Comparison of ENCODE assay signal across 11 mouse cellular contexts in genomic region chr14:40948522-40948921, GRCm38 (mm10). TPM values are rescaled to one million over a fixed set of nuclear protein-coding genes. Genes with fewer than 3 reads are reported as not detected.
DNase-seq lines count a peak whose midpoint lies in the region; ATAC-seq and TF ChIP-seq lines count a peak whose summit lies in the region.
"Had no signal": no experiment of that assay in that cellular context is flagged by ENCODE, and none has a peak within 500 bp of the region (broad histone marks: within the 10 kb centered on the region; RNA-seq: fewer than 3 reads in every experiment).

No protein-coding gene starts in this region.

- H3K4me2 ChIP-seq in hindbrain, embryonic 12.5 days (replicated peaks) = no peak overlapping the region
- H3K4me2 ChIP-seq in hindbrain, embryonic 16.5 days (ENCODE audit: low read length) = no peak overlapping the region
- no peak overlapping the region for H3K4me2 ChIP-seq in stomach, postnatal 0 days (replicated peaks; ENCODE audit: low read depth)

- no peak for TF ChIP-seq EP300 in stomach, postnatal 0 days (optimal IDR thresholded peaks at IDR 0.05)

- DNase-seq in hindbrain, embryonic 10.5 days (ENCODE audit: low spot score) = no peak
- no peak for DNase-seq in thymus, adult 2 months
- no peak for DNase-seq in thymus, postnatal 4 days
- DNase-seq in stomach, postnatal 0 days (ENCODE audit: low spot score) = no peak
- DNase-seq in MN1 (ENCODE audit: low spot score) = no peak
- DNase-seq in cerebellum, postnatal 25 days = no peak
- DNase-seq: cerebellum, adult 8-10 months; thymus, postnatal 36 days had no signal

- H3K27ac ChIP-seq in hindbrain, embryonic 10.5 days = peak overlapping the region; percentile 76
- no peak overlapping the region for H3K27ac ChIP-seq in hindbrain, embryonic 12.5 days
- H3K27ac ChIP-seq in thymus, adult 2 months (ENCODE audit: control insufficient read depth, insufficient read depth, low read length) = peak overlapping the region; percentile 96
- H3K27ac ChIP-seq in hindbrain, embryonic 16.5 days (ENCODE audit: low read depth, low read length) = peak overlapping the region; percentile 16; the same call in 1 of the 2 replicates
- H3K27ac ChIP-seq in stomach, postnatal 0 days (replicated peaks) = peak overlapping the region; percentile 84

- WGBS in hindbrain, embryonic 10.5 days = 93% methylated on average over 5 of the region's 5 CpGs
- 93% methylated on average over 5 of the region's 5 CpGs for WGBS in hindbrain, embryonic 12.5 days
- 87% methylated on average over 5 of the region's 5 CpGs for WGBS in thymus, adult 2 months
- WGBS in hindbrain, embryonic 16.5 days = 82% methylated on average over 5 of the region's 5 CpGs
- 68% methylated on average over 5 of the region's 5 CpGs for WGBS in stomach, postnatal 0 days

- peaks cover 39% of the 10 kb centered on the region for H3K36me3 ChIP-seq in hindbrain, embryonic 10.5 days
- H3K36me3 ChIP-seq in hindbrain, embryonic 12.5 days = peaks cover 6% of the 10 kb centered on the region; the same call in 1 of the 2 replicates
- no peaks in the 10 kb centered on the region for H3K36me3 ChIP-seq in thymus, adult 2 months (ENCODE audit: control insufficient read depth, insufficient read depth, low read length)
- H3K36me3 ChIP-seq in hindbrain, embryonic 16.5 days (ENCODE audit: control insufficient read depth, insufficient read depth, low read length) = no peaks in the 10 kb centered on the region
- no peaks in the 10 kb centered on the region for H3K36me3 ChIP-seq in stomach, postnatal 0 days (ENCODE audit: control insufficient read depth, insufficient read depth, low read length)

- peaks cover 52% of the 10 kb centered on the region for H3K4me1 ChIP-seq in hindbrain, embryonic 10.5 days (replicated peaks)
- peaks cover 41% of the 10 kb centered on the region for H3K4me1 ChIP-seq in hindbrain, embryonic 12.5 days
- H3K4me1 ChIP-seq in thymus, adult 2 months (replicated peaks; ENCODE audit: control insufficient read depth, insufficient read depth, low read length) = peaks cover 51% of the 10 kb centered on the region
- peaks cover 18% of the 10 kb centered on the region for H3K4me1 ChIP-seq in hindbrain, embryonic 16.5 days (ENCODE audit: control insufficient read depth, insufficient read depth, low read depth, low read length)
- peaks cover 2% of the 10 kb centered on the region; the same call in 1 of the 2 replicates for H3K4me1 ChIP-seq in stomach, postnatal 0 days (replicated peaks; ENCODE audit: control insufficient read depth, insufficient read depth)

- no peak for TF ChIP-seq POLR2A in thymus, adult 2 months (IDR thresholded peaks at IDR 0.05; ENCODE audit: control insufficient read depth, extremely low read depth, insufficient read depth, low read length, poor library complexity)

- no peaks in the 10 kb centered on the region for H3K27me3 ChIP-seq in hindbrain, embryonic 10.5 days (ENCODE audit: insufficient read depth, poor library complexity, severe bottlenecking)
- no peaks in the 10 kb centered on the region for H3K27me3 ChIP-seq in hindbrain, embryonic 12.5 days
- no peaks in the 10 kb centered on the region for H3K27me3 ChIP-seq in thymus, adult 2 months (ENCODE audit: control insufficient read depth, insufficient read depth, low read length)
- no peaks in the 10 kb centered on the region for H3K27me3 ChIP-seq in hindbrain, embryonic 16.5 days (replicated peaks; ENCODE audit: control insufficient read depth, insufficient read depth, low read length)
- H3K27me3 ChIP-seq in stomach, postnatal 0 days (ENCODE audit: control insufficient read depth, insufficient read depth, low read length) = no peaks in the 10 kb centered on the region

- no peak for ATAC-seq in hindbrain, embryonic 12.5 days (ENCODE audit: low FRiP score)
- ATAC-seq in hindbrain, embryonic 16.5 days = no peak
- no peak for ATAC-seq in stomach, postnatal 0 days (ENCODE audit: low FRiP score, low TSS enrichment)

- no peaks in the 10 kb centered on the region for H3K9me3 ChIP-seq in hindbrain, embryonic 10.5 days
- no peaks in the 10 kb centered on the region for H3K9me3 ChIP-seq in hindbrain, embryonic 12.5 days (replicated peaks)
- no peaks in the 10 kb centered on the region; the same call in 1 of the 2 replicates for H3K9me3 ChIP-seq in hindbrain, embryonic 16.5 days (ENCODE audit: control insufficient read depth, low read length)
- no peaks in the 10 kb centered on the region for H3K9me3 ChIP-seq in stomach, postnatal 0 days (ENCODE audit: control insufficient read depth, low read length)

- TF ChIP-seq CTCF in thymus, adult 2 months (IDR thresholded peaks at IDR 0.05; ENCODE audit: borderline replicate concordance, control insufficient read depth, extremely low read depth, insufficient read depth, low read length, poor library complexity) = no peak
- no peak for TF ChIP-seq CTCF in stomach, postnatal 0 days (IDR thresholded peaks at IDR 0.05; ENCODE audit: low read depth)

- H3K4me3 ChIP-seq in hindbrain, embryonic 10.5 days = no peak overlapping the region
- no peak overlapping the region for H3K4me3 ChIP-seq in hindbrain, embryonic 12.5 days
- no peak overlapping the region for H3K4me3 ChIP-seq in thymus, adult 2 months (ENCODE audit: control insufficient read depth, insufficient read depth, low read length)
- H3K4me3 ChIP-seq in hindbrain, embryonic 16.5 days (ENCODE audit: low read length) = no peak overlapping the region
- H3K4me3 ChIP-seq in stomach, postnatal 0 days (ENCODE audit: low read depth, low read length) = no peak overlapping the region

- no peak overlapping the region for H3K9ac ChIP-seq in hindbrain, embryonic 12.5 days
- H3K9ac ChIP-seq in hindbrain, embryonic 16.5 days (ENCODE audit: low read depth, low read length) = no peak overlapping the region
- no peak overlapping the region for H3K9ac ChIP-seq in stomach, postnatal 0 days (ENCODE audit: low read length)

RNA-seq across cellular contexts. Expression of gene Tspan14, which starts 18.1 kb away (rescaled TPM):
- 95.5 and 95.7 TPM in 2 replicates for polyA plus RNA-seq in hindbrain, embryonic 10.5 days (2016; fragmentation: Nextera tagmentation; extraction: Ambion mirVana)
- 84.3 and 95.0 TPM in 2 replicates for polyA plus RNA-seq in hindbrain, embryonic 12.5 days (2016; fragmentation: Nextera tagmentation; extraction: Ambion mirVana)
- polyA plus RNA-seq in thymus, adult 2 months (2012; rRNA removed) = 86.4 and 87.4 TPM in 2 replicates
- polyA plus RNA-seq in hindbrain, embryonic 16.5 days (2015; fragmentation: Nextera tagmentation; extraction: Ambion mirVana) = 52.5 and 60.6 TPM in 2 replicates
- polyA plus RNA-seq in stomach, postnatal 0 days (2015; fragmentation: Nextera tagmentation; extraction: Ambion mirVana) = 38.1 and 38.8 TPM in 2 replicates

RNA-seq across cellular contexts. Expression of gene Sh2d4b, which starts 55.5 kb away (rescaled TPM):
- 0.41 and 0.64 TPM in 2 replicates for polyA plus RNA-seq in hindbrain, embryonic 10.5 days (2016; fragmentation: Nextera tagmentation; extraction: Ambion mirVana)
- polyA plus RNA-seq in hindbrain, embryonic 12.5 days (2016; fragmentation: Nextera tagmentation; extraction: Ambion mirVana) = 0.83 and 1.4 TPM in 2 replicates
- polyA plus RNA-seq in thymus, adult 2 months (2012; rRNA removed) = 5.4 and 7.0 TPM in 2 replicates
- 0.54 and 0.69 TPM in 2 replicates for polyA plus RNA-seq in hindbrain, embryonic 16.5 days (2015; fragmentation: Nextera tagmentation; extraction: Ambion mirVana)
- 0.07 and 0.22 TPM in 2 replicates for polyA plus RNA-seq in stomach, postnatal 0 days (2015; fragmentation: Nextera tagmentation; extraction: Ambion mirVana)
- polyA plus RNA-seq: liver, adult 2 months had no signal
